Mouse (Mus musculus): Measurements from ENCODE around the gene Sec61a1. TPM values are rescaled to one million over a fixed set of nuclear protein-coding genes. Genes with fewer than 3 reads are reported as not detected.

The Sec61a1 gene
- polyA plus RNA-seq, 1 experiment from 2014 or later, result 168 TPM

- ATAC-seq (ENCODE audit: low FRiP score, low TSS enrichment) (no peak), DNase-seq (ENCODE audit: low spot score) (no peak)
- Histone ChIP-seq H3K4me3 (ENCODE audit: low read depth, low read length) (no peak overlapping the region), H3K4me1 (replicated peaks; ENCODE audit: control insufficient read depth, insufficient read depth) (no peaks in the 10 kb centered on the region), H3K9ac (ENCODE audit: low read length) (no peak overlapping the region), H3K27ac (replicated peaks) (no peak overlapping the region), H3K9me3 (ENCODE audit: control insufficient read depth, low read length) (no peaks in the 10 kb centered on the region), H3K27me3 (ENCODE audit: control insufficient read depth, insufficient read depth, low read length) (no peaks in the 10 kb centered on the region), H3K36me3 (ENCODE audit: control insufficient read depth, insufficient read depth, low read length) (no peaks in the 10 kb centered on the region), H3K4me2 (replicated peaks; ENCODE audit: low read depth) (no peak overlapping the region)
- TF ChIP-seq CTCF (IDR thresholded peaks at IDR 0.05; ENCODE audit: low read depth) (no peak), EP300 (optimal IDR thresholded peaks at IDR 0.05) (no peak)
- 47% methylated on average over 11 of the region's 11 CpGs for WGBS
These were observed 26.1 kb upstream of the Sec61a1 start for GRCm38 (mm10) chr6:88544644-88545396.

- ATAC-seq (ENCODE audit: low FRiP score, low TSS enrichment) (no peak), DNase-seq (ENCODE audit: low spot score) (no peak)
- 77% methylated on average over 3 of the region's 3 CpGs for WGBS
- Histone ChIP-seq H3K27me3 (ENCODE audit: control insufficient read depth, insufficient read depth, low read length) (no peaks in the 10 kb centered on the region), H3K27ac (replicated peaks) (no peak overlapping the region), H3K36me3 (ENCODE audit: control insufficient read depth, insufficient read depth, low read length) (no peaks in the 10 kb centered on the region), H3K9me3 (ENCODE audit: control insufficient read depth, low read length) (no peaks in the 10 kb centered on the region), H3K4me1 (replicated peaks; ENCODE audit: control insufficient read depth, insufficient read depth) (no peaks in the 10 kb centered on the region), H3K4me3 (ENCODE audit: low read depth, low read length) (no peak overlapping the region), H3K4me2 (replicated peaks; ENCODE audit: low read depth) (no peak overlapping the region), H3K9ac (ENCODE audit: low read length) (no peak overlapping the region)
- no peak for TF ChIP-seq EP300 (optimal IDR thresholded peaks at IDR 0.05)
- no peak for TF ChIP-seq CTCF (IDR thresholded peaks at IDR 0.05; ENCODE audit: low read depth)
These were observed 25.5 kb upstream of the Sec61a1 start for GRCm38 (mm10) chr6:88544241-88544640.

GRCm38 (mm10) chr6:88540093-88540755, 21.5 kb upstream of the Sec61a1 start:
- Histone ChIP-seq H3K4me3 (ENCODE audit: low read depth, low read length) (no peak overlapping the region), H3K4me1 (replicated peaks; ENCODE audit: control insufficient read depth, insufficient read depth) (no peaks in the 10 kb centered on the region), H3K4me2 (replicated peaks; ENCODE audit: low read depth) (no peak overlapping the region), H3K9ac (ENCODE audit: low read length) (no peak overlapping the region), H3K27me3 (ENCODE audit: control insufficient read depth, insufficient read depth, low read length) (no peaks in the 10 kb centered on the region), H3K36me3 (ENCODE audit: control insufficient read depth, insufficient read depth, low read length) (no peaks in the 10 kb centered on the region), H3K27ac (replicated peaks) (no peak overlapping the region), H3K9me3 (ENCODE audit: control insufficient read depth, low read length) (no peaks in the 10 kb centered on the region)
- WGBS, result 54% methylated on average over 2 of the region's 2 CpGs
- ATAC-seq (ENCODE audit: low FRiP score, low TSS enrichment), result no peak
- TF ChIP-seq CTCF (IDR thresholded peaks at IDR 0.05; ENCODE audit: low read depth), result no peak
- TF ChIP-seq EP300 (optimal IDR thresholded peaks at IDR 0.05), result no peak
- DNase-seq (ENCODE audit: low spot score), result no peak

- DNase-seq (ENCODE audit: low spot score), result no peak
- Histone ChIP-seq H3K27ac (replicated peaks) (no peak overlapping the region), H3K4me1 (replicated peaks; ENCODE audit: control insufficient read depth, insufficient read depth) (no peaks in the 10 kb centered on the region), H3K9ac (ENCODE audit: low read length) (no peak overlapping the region), H3K4me2 (replicated peaks; ENCODE audit: low read depth) (no peak overlapping the region), H3K4me3 (ENCODE audit: low read depth, low read length) (no peak overlapping the region), H3K9me3 (ENCODE audit: control insufficient read depth, low read length) (no peaks in the 10 kb centered on the region), H3K27me3 (ENCODE audit: control insufficient read depth, insufficient read depth, low read length) (no peaks in the 10 kb centered on the region), H3K36me3 (ENCODE audit: control insufficient read depth, insufficient read depth, low read length) (no peaks in the 10 kb centered on the region)
- TF ChIP-seq EP300 (optimal IDR thresholded peaks at IDR 0.05) (no peak), CTCF (IDR thresholded peaks at IDR 0.05; ENCODE audit: low read depth) (no peak)
- no peak for ATAC-seq (ENCODE audit: low FRiP score, low TSS enrichment)
These were observed 11.6 kb upstream of the Sec61a1 start for GRCm38 (mm10) chr6:88530306-88530705.

- H3K9me3 ChIP-seq (ENCODE audit: control insufficient read depth, low read length), result no peaks in the 10 kb centered on the region
- DNase-seq (ENCODE audit: low spot score) (no peak), ATAC-seq (ENCODE audit: low FRiP score, low TSS enrichment) (no peak)
- TF ChIP-seq EP300 (optimal IDR thresholded peaks at IDR 0.05) (no peak), CTCF (IDR thresholded peaks at IDR 0.05; ENCODE audit: low read depth) (no peak)
- no peak overlapping the region for H3K4me2 ChIP-seq (replicated peaks; ENCODE audit: low read depth)
- H3K4me3 ChIP-seq (ENCODE audit: low read depth, low read length), result no peak overlapping the region
- WGBS, result 85% methylated on average over 4 of the region's 4 CpGs
- H3K36me3 ChIP-seq (ENCODE audit: control insufficient read depth, insufficient read depth, low read length), result no peaks in the 10 kb centered on the region
- H3K27ac ChIP-seq (replicated peaks), result no peak overlapping the region
- no peak overlapping the region for H3K9ac ChIP-seq (ENCODE audit: low read length)
- no peaks in the 10 kb centered on the region for H3K4me1 ChIP-seq (replicated peaks; ENCODE audit: control insufficient read depth, insufficient read depth)
- H3K27me3 ChIP-seq (ENCODE audit: control insufficient read depth, insufficient read depth, low read length), result no peaks in the 10 kb centered on the region
These were observed 5.4 kb upstream of the Sec61a1 start for GRCm38 (mm10) chr6:88524056-88524455.

- no peaks in the 10 kb centered on the region for H3K4me1 ChIP-seq (replicated peaks; ENCODE audit: control insufficient read depth, insufficient read depth)
- no peaks in the 10 kb centered on the region for H3K27me3 ChIP-seq (ENCODE audit: control insufficient read depth, insufficient read depth, low read length)
- H3K27ac ChIP-seq (replicated peaks), result no peak overlapping the region
- no peak overlapping the region for H3K4me2 ChIP-seq (replicated peaks; ENCODE audit: low read depth)
- no peak overlapping the region for H3K9ac ChIP-seq (ENCODE audit: low read length)
- no peak for TF ChIP-seq EP300 (optimal IDR thresholded peaks at IDR 0.05)
- TF ChIP-seq CTCF (IDR thresholded peaks at IDR 0.05; ENCODE audit: low read depth), result no peak
- DNase-seq (ENCODE audit: low spot score) (no peak), ATAC-seq (ENCODE audit: low FRiP score, low TSS enrichment) (no peak)
- H3K36me3 ChIP-seq (ENCODE audit: control insufficient read depth, insufficient read depth, low read length), result no peaks in the 10 kb centered on the region
- WGBS, result 85% methylated on average over 3 of the region's 3 CpGs
- no peaks in the 10 kb centered on the region for H3K9me3 ChIP-seq (ENCODE audit: control insufficient read depth, low read length)
- no peak overlapping the region for H3K4me3 ChIP-seq (ENCODE audit: low read depth, low read length)
These were observed 4.7 kb upstream of the Sec61a1 start for GRCm38 (mm10) chr6:88523451-88523850.

Data from stomach, postnatal 0 days (tissue).